Mouse (Mus musculus) right cerebral cortex, adult 18-20 months (tissue): ENCODE data around the gene Dnah2.
"Not testable (repeated sequence)": the region's sequence is repeated elsewhere in the genome, so short reads cannot be mapped to it uniquely, and the experiment has no call there.

ENCODE experiments used
- DNase-seq: peaks from one replicate; pipeline ENCODE4 v3.0.0; 2022; ENCODE audit warnings: mixed read lengths

Dnah2 gene

GRCm38 (mm10) chr11:69405397-69406200, 143.3 kb downstream of the Dnah2 start:
- DNase-seq: no peak

GRCm38 (mm10) chr11:69404595-69405396, 144.1 kb downstream of the Dnah2 start:
- DNase-seq: no peak

GRCm38 (mm10) chr11:69403691-69404594, 145.0 kb downstream of the Dnah2 start:
- no peak for DNase-seq

GRCm38 (mm10) chr11:69401987-69402386, 146.9 kb downstream of the Dnah2 start:
- no peak for DNase-seq

- peak; percentile 95 for DNase-seq
Measured at GRCm38 (mm10) chr11:69401210-69401637, 147.7 kb downstream of the Dnah2 start.

- DNase-seq: no peak
Measured at GRCm38 (mm10) chr11:69400083-69400850, 148.6 kb downstream of the Dnah2 start.

- DNase-seq: no peak
Measured at GRCm38 (mm10) chr11:69399201-69400082, 149.5 kb downstream of the Dnah2 start.

- DNase-seq: no peak
Measured at GRCm38 (mm10) chr11:69398486-69399200, 150.3 kb downstream of the Dnah2 start.

- DNase-seq: no peak
Measured at GRCm38 (mm10) chr11:69398059-69398458, 150.9 kb downstream of the Dnah2 start, which contains the start of gene Tmem88. Gene Tmem88, minus strand, starts transcription at chr11:69398234.

- no peak for DNase-seq
Measured at GRCm38 (mm10) chr11:69397581-69398057, 151.3 kb downstream of the Dnah2 start.

- DNase-seq: no peak
Measured at GRCm38 (mm10) chr11:69396772-69397171, 152.1 kb downstream of the Dnah2 start.

- DNase-seq: peak; percentile 97
Measured at GRCm38 (mm10) chr11:69395634-69396373, 153.1 kb downstream of the Dnah2 start.

GRCm38 (mm10) chr11:69395235-69395633, 153.7 kb downstream of the Dnah2 start, which contains the start of the genes Naa38 and Cyb5d1:
Gene Naa38, plus strand, starts transcription at chr11:69395487.
Gene Cyb5d1, minus strand, starts transcription at chr11:69395631.
- peak; percentile 94 for DNase-seq

GRCm38 (mm10) chr11:69394591-69395167, 154.2 kb downstream of the Dnah2 start:
- DNase-seq: not testable (repeated sequence)

- DNase-seq: peak; percentile 62
Measured at GRCm38 (mm10) chr11:69390400-69391034, 158.4 kb downstream of the Dnah2 start.

GRCm38 (mm10) chr11:69389531-69390399, 159.1 kb downstream of the Dnah2 start:
- no peak for DNase-seq

GRCm38 (mm10) chr11:69388680-69389079, 160.2 kb downstream of the Dnah2 start:
- no peak for DNase-seq
